Comparison of ENCODE assay signal across 20 mouse cellular contexts in the genomic region with DNA sequence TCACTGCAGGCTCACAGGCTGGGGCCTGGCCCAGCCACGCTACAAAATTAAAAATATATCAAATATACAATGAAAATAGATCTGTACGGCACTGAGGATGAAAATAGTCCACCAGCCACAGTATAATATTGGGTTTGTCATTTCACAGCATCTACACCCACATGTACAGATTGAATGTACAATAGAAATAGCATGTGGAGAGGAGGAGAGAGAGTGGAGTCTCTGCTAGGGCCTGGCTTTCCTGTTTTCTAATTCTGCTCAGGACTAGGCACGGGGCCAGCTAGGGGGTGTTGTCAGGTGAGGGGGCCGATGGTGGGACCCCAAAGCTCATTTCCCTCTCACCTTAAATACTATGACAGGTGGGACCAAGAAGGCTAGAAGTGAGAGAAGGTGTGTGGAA. TPM values are rescaled to one million over a fixed set of nuclear protein-coding genes. Genes with fewer than 3 reads are reported as not detected.
DNase-seq lines count a peak whose midpoint lies in the region; ATAC-seq and TF ChIP-seq lines count a peak whose summit lies in the region.
"Had no signal": no experiment of that assay in that cellular context is flagged by ENCODE, and none has a peak within 500 bp of the region (broad histone marks: within the 10 kb centered on the region; RNA-seq: fewer than 3 reads in every experiment).

No protein-coding gene starts in this region.

- H3K4me3 ChIP-seq in cortical plate, adult 2 months (ENCODE audit: insufficient read depth, low read length), result no peak overlapping the region
- H3K4me3 ChIP-seq: forebrain, embryonic 15.5 days; heart, adult 2 months; heart, embryonic 15.5 days; hindbrain, embryonic 13.5 days had no signal

- peak overlapping the region; percentile 76 for H3K27ac ChIP-seq in cortical plate, adult 2 months (ENCODE audit: insufficient read depth, low read length)
- H3K27ac ChIP-seq: forebrain, embryonic 15.5 days; heart, adult 2 months; heart, embryonic 15.5 days; hindbrain, embryonic 13.5 days had no signal

- H3K4me1 ChIP-seq in cortical plate, adult 2 months (ENCODE audit: control insufficient read depth, insufficient read depth, low read length), result peaks cover 10% of the 10 kb centered on the region
- H3K4me1 ChIP-seq: heart, embryonic 15.5 days had no signal

- ATAC-seq in frontal cortex, adult (ENCODE audit: low TSS enrichment), result peak; percentile 58
- ATAC-seq: forebrain, embryonic 15.5 days had no signal

- TF ChIP-seq CTCF in cortical plate, adult 2 months (IDR thresholded peaks at IDR 0.05; ENCODE audit: extremely low read depth, insufficient read depth, low read length), result no peak

- no peak for DNase-seq in frontal cortex, postnatal 10 days (ENCODE audit: low spot score in 2 of 2)
- DNase-seq in right cerebral cortex, adult 18-20 months, result peak; percentile 48
- DNase-seq in right cerebral cortex, postnatal 25 days, result no peak
- DNase-seq in adrenal gland, postnatal 10 days, result no peak
- no peak for DNase-seq in lung, adult 18-20 months
- DNase-seq: adrenal gland, postnatal 14 days; cerebellum, adult 18-20 months; cerebellum, adult 9-11 months; cerebellum, postnatal 36 days; gastrocnemius, postnatal 14 days; heart, adult 2 months; heart, postnatal 14 days had no signal

- no peak for TF ChIP-seq POLR2A in cortical plate, adult 2 months (IDR thresholded peaks at IDR 0.05; ENCODE audit: extremely low read depth, insufficient read depth, low read length)

RNA-seq across cellular contexts. Expression of gene Kcnc4, which starts 9.7 kb away (rescaled TPM):
- polyA plus RNA-seq in cortical plate, adult 2 months (2012; rRNA removed), result 72.7 and 76.2 TPM in 2 replicates
- total RNA-seq in adrenal gland, postnatal 10 days (2021), result 10 to 100 TPM in 1 of 2 experiments, 1 to 10 TPM in 1; 7.7 to 10.5 TPM
- total RNA-seq: hematopoietic stem cell, adult 5-6 weeks; MEL had no signal
- polyA plus RNA-seq: C2C12 had no signal

RNA-seq across cellular contexts. Expression of gene Slc6a17, which starts 48.8 kb away (rescaled TPM):
- 238 and 251 TPM in 2 replicates for polyA plus RNA-seq in cortical plate, adult 2 months (2012; rRNA removed)
- 1 to 10 TPM; 2.5 to 3.7 TPM for total RNA-seq in adrenal gland, postnatal 10 days (2021)
